Mouse (Mus musculus) kidney, postnatal 4 days (tissue): ENCODE results near the gene Zfp692.
"Not testable (repeated sequence)": the region's sequence is repeated elsewhere in the genome, so short reads cannot be mapped to it uniquely, and the experiment has no call there.

Experiments
- DNase-seq, 2 experiments: peaks; one replicate each; pipeline ENCODE4 v3.0.0; 2021; ENCODE audit warnings: mixed read lengths in 2 of 2

The Zfp692 gene

GRCm38 (mm10) chr11:58306860-58307308 is at the start of gene Zfp692:
Zfp692 (plus strand) TSS chr11:58307069.
- peak; percentile 95 to 97 for DNase-seq

DNA sequence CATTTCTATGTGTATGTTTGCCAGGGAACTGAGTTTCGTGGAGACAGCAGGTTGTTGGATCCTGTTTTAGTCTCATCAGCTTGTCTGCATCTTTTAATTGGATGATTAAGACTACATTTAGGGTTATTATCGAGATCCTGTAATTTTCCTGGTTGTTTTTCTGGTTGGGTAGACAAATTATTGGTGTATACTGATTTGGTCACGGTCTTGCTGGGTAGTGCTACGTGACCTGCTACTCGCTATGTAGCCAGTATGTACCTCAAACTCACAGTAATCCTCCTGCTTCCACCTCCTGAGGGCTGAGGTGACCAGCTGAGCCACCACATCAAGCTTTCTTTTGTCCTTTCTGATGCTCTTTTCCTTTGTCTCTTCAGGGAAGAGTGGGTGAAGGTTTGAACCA is 49.1 kb upstream of the Zfp692 start:
- DNase-seq = no peak

GRCm38 (mm10) chr11:58260156-58260555 is 46.7 kb upstream of the Zfp692 start:
- no peak for DNase-seq

DNA sequence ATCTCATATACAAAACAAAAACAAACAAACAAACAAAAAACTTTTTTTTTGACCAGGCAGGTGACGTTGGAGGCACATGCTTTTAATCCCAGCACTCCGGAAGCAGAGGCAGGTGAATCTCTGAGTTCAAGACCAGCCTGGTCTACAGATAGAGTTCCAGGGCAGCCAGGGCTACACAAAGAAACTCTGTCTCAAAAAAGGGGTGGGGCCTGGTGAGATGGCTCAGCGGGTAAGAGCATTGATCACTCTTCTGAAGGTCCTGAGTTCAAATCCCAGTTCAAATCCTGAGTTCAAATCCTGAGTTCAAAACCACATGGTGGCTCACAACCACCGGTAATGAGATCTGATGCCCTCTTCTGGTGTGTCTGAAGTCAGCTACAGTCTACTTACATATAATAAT is 45.0 kb upstream of the Zfp692 start:
- DNase-seq = no peak

DNA sequence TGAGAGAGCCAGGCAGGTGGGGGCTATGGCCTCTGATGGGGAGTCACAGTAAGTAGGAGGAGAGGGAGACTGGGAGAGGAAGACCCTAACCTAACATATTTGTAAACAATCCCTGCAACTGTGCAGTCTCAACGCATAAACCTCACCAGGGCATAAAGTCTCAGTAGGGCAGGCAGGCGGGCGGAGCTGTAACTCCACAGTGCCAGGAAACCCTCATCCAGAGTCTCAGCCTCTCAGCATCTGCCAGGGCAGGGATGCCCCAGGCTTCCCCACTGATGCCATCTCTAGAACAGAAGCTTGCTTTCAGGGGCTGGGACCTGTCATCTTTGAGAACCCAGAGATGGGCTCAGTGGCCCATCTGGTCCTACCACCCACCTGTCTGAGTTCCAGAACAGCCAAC is 44.5 kb upstream of the Zfp692 start:
- no peak for DNase-seq

GRCm38 (mm10) chr11:58263516-58263915 is 43.4 kb upstream of the Zfp692 start:
- no peak for DNase-seq

GRCm38 (mm10) chr11:58264546-58264945 is 42.3 kb upstream of the Zfp692 start:
- no peak for DNase-seq

GRCm38 (mm10) chr11:58268285-58268684 is 38.6 kb upstream of the Zfp692 start:
- no peak for DNase-seq

GRCm38 (mm10) chr11:58274572-58274971 is 32.3 kb upstream of the Zfp692 start, which contains the start of gene 4930438A08Rik:
4930438A08Rik (plus strand) TSS chr11:58274799.
- no peak for DNase-seq

GRCm38 (mm10) chr11:58275756-58276155 is 31.1 kb upstream of the Zfp692 start:
- no peak for DNase-seq

GRCm38 (mm10) chr11:58281970-58282496 is 24.8 kb upstream of the Zfp692 start:
- no peak for DNase-seq

DNA sequence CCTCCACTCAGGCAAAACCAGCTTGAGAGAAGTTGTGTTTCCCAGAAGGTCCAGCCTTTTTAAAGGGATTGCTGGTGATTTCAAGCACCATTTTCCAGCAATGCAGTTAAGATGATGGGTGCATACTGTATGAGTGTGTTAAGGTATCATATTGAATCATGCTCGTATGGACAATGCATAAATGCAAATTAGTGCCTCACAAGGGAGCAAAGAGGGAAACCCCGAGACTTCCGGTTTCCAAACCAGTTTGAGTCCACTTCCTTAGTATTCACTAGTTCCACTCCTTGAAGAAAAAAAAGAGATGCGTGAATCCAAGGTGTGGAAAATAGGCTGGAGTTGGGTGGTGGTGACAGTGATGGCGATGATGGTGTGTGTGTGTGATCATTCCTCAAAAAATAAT is 24.4 kb upstream of the Zfp692 start:
- DNase-seq = no peak

GRCm38 (mm10) chr11:58289992-58290682 is 16.7 kb upstream of the Zfp692 start:
- no peak for DNase-seq

DNA sequence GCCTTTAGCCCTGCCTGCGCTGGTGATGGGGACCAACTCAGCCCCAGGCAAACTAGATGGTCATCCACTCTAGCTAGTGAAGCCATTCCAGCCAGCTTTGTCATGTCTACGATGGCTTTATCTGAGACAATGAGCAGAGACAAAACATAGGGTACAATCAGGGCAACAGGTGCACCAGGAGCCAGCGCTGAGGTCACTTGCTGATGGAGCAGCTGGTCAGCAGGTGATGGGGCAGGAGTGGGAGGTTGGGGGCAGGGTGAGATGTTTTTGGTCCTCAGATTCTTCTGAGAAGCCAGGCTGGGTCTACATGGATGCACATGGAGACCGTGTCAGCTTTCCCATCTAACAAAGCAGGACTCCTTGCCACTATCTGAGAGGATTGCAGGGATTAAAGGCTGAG is 16.1 kb upstream of the Zfp692 start:
- no peak for DNase-seq

GRCm38 (mm10) chr11:58292791-58293190 is 14.1 kb upstream of the Zfp692 start:
- no peak for DNase-seq

DNA sequence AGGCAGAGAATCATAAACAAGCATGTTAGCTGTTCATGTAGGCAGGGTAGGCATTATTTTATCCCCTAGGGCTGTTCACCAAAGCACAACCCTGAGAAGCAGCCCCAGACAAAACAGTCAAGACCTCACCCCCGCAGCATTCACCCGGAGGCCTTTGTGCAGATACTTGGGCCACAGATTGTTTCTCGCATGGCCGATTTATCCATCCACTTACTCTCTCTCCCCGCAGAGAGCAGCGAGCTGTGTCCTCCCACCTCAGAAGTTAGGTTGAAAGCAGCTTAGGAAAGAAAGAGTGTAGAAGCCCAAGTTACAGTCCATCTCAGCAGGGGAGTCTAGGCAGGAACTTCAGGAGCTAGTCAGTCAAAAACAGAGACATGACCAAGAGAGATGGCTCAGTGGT is 9.5 kb upstream of the Zfp692 start:
- DNase-seq = peak; percentile 33 to 59

GRCm38 (mm10) chr11:58301057-58301456 is 5.8 kb upstream of the Zfp692 start:
- peak; percentile 83 to 86 for DNase-seq

DNA sequence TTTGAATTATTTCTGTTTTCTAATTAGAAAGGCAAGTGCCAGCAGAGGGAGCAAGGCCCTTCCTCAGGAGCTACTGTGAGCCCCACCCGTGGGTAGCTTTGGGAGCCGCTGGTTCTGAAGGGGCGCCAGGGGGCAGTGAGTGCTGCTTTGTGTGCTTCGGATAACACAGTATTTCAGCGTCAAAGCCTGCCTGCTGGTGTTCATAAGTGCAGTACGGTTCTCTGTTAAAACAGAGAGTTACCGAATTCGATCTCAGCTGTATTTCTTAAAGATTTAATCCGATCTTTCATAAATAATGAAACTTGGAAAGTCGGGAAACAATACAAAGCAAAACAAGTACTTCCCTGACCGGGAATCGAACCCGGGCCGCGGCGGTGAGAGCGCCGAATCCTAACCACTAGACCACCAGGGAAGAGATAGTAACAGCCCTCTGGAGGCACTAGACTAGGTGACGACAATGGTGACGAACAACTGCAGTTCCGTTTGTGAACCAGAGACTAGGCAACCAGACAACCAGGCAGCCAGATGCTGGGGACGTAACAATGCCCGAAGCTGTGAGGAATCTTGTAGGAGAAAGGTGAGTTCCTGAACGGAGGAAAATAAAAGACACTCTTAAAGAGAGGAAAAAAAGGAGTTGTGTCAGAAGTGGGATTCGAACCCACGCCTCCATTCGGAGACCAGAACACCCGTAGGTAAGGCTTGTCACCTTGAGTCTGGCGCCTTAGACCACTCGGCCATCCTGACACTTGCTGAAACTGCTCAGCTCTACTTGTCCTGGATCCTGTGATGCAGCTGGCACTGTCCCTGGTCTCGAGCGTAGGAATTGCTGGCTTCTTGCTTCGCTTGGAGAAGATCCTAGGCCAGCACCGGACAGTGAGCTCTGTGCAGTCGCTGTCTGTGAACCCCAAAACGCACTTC is 4.8 kb upstream of the Zfp692 start:
- peak; percentile 95 for DNase-seq

- DNase-seq = no peak
Observed at GRCm38 (mm10) chr11:58302774-58303445, 4.0 kb upstream of the Zfp692 start.

GRCm38 (mm10) chr11:58303594-58303993 is 3.3 kb upstream of the Zfp692 start:
- no peak for DNase-seq

- DNase-seq = not testable (repeated sequence)
Observed at GRCm38 (mm10) chr11:58305299-58305698, 1.6 kb upstream of the Zfp692 start.

GRCm38 (mm10) chr11:58307411-58308080 is 677 bp downstream of the Zfp692 start:
- peak; percentile 75 to 84 for DNase-seq
